Mouse (Mus musculus) layer of hippocampus, postnatal 14 days (tissue): Measurements from ENCODE around the gene C1rl. TPM values are rescaled to one million over a fixed set of nuclear protein-coding genes. Genes with fewer than 3 reads are reported as not detected.
"Not testable (repeated sequence)": the region's sequence is repeated elsewhere in the genome, so short reads cannot be mapped to it uniquely, and the experiment has no call there.

Experiments used
- DNase-seq, 2 experiments: peaks; one replicate each; pipeline ENCODE4 v3.0.0; 2021 to 2022; ENCODE audit warnings: low spot score in 2 of 2, mixed read lengths in 1 of 2
- total RNA-seq, 2 experiments: library from RNA; stranded (reverse); gene quantifications; 2 replicates each; pipeline ENCODE4 v1.2.3; 2021

Gene C1rl
- total RNA-seq, 2 experiments from 2014 or later = 0.12 to 0.28 TPM

GRCm38 (mm10) chr6:124471783-124472638, 20.9 kb upstream of the C1rl start:
- not testable (repeated sequence) for DNase-seq

DNA sequence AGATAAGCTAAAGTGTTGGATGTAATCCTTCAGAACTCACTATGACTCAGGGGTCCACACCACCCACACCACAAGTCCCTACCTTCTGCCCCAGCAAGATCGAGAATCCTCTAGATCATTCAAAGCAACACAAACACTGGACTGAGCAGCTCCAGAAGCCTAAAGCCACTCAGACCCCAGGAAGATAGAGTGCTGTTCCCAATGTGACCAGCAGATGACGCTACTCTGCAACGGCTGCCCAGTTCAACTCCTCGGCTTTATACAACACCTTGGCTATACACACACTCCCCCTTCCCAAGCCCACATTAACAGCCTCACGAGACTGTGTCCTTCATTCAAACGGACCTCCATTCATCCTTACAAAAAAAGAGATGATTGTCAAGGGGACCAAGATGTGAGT, 20.1 kb upstream of the C1rl start:
- DNase-seq = no peak

GRCm38 (mm10) chr6:124474621-124475020, 18.3 kb upstream of the C1rl start:
- DNase-seq = no peak

DNA sequence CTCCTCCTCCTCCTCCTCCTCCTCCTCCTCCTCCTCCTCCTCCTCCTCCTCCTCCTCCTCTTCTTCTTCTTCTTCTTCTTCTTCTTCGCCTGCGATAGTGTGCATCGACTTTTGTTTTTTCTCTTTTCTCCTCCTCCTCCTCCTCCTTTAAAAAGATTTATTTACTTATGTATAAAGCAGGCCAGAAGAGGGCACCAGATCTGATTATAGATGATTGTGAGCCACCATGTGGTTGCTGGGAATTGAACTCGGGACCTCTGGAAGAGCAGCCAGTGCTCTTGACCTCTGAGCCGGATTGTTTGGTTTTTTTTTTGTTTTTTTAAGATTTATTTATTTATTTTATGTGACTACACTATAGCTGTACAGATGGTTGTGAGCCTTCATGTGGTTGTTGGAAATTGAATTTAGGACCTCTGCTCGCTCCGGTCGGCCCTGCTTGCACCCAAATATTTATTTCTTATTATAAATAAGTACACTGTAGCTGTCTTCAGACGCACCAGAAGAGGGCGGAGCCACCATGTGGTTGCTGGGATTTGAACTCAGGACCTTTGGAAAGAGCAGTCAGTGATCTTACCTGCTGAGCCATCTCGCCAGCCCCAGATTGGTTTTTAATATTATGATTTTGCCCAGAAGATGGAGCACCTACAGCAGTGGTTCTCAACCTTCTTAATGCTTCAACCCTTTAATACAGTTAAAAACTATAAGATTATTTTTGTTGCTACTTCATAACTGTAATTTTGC, 17.4 kb upstream of the C1rl start:
- DNase-seq = not testable (repeated sequence)

GRCm38 (mm10) chr6:124476216-124476615, 16.7 kb upstream of the C1rl start:
- no peak for DNase-seq

- DNase-seq = no peak
These were observed 16.1 kb upstream of the C1rl start for GRCm38 (mm10) chr6:124476796-124477195.

GRCm38 (mm10) chr6:124477221-124477655, 15.7 kb upstream of the C1rl start:
- DNase-seq = no peak

DNA sequence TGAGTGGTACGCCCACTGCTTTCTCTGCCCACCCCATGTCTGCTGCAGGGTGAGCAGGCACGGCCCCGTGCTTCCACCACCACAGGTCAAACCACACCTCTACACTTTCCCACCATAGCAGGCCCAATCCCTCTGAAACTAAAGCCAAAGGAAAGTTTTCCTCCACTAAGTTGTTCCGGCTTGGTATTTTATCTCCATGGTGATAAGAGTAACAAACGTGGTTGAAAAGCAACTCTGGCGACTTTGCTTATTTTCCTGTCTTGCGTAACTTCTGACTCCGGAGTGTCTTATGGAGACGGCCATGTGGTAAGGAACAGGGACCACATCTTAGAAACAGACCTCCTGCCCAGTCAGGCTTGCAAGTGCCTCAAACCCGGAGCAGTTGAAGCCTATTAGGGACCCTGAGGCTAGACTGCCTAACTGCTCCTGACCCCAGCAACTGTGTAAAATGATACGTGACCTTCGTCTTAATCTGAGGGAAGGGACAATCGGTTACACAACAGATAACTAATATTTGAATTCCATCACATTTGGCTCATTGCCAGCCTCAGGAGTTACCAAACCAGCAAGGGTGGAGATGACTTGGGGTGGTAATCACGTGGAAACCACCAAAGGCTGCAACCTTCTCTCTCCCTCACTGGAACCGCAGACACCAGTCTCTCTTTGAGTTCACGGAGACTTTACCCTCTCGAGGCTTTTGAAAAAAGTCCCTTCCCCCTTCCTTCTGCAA, 14.8 kb upstream of the C1rl start:
- no peak for DNase-seq

GRCm38 (mm10) chr6:124478874-124479572, 13.9 kb upstream of the C1rl start:
- no peak for DNase-seq

GRCm38 (mm10) chr6:124479573-124479930, 13.4 kb upstream of the C1rl start:
- no peak for DNase-seq

DNA sequence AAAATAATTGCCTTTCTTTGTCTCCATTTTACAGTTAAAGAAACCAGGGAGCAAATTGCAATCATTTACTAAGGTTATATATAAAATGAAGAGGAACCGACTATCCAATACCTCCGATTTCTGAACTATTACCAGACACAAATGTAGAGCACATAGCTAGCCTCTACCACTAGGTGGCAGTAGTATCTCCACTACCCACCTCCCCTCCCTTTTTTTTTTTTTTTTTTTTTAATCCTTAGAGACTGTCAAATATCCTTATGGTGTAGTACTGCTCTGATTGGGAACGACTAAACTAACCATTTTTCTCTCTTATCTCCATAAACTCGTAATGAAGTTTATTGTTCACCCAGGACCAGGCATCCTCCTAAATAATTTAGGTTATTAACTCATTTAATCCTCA, 12.6 kb upstream of the C1rl start:
- DNase-seq = peak in 1 of 2 experiments; percentile 43

DNA sequence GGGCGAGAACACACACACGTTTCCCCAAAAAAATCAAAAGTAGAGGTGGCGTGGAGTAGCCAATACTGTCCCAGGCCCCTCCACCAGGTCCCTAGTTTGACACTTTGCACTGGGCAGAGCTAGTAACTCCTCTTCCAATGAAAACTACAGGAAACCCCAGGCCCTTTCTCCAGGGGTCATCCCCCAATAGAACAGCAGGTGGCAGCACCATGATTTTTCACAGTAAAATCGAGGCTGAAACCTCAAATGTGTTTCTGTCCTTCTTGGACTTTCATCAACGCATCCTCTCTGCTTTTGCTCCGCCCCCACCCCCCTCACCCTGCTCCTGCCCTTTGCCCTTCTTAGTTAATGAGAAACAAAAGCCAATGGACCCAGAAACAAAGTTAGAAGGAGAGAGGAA, 11.3 kb upstream of the C1rl start:
- DNase-seq = peak; percentile 39 to 40

DNA sequence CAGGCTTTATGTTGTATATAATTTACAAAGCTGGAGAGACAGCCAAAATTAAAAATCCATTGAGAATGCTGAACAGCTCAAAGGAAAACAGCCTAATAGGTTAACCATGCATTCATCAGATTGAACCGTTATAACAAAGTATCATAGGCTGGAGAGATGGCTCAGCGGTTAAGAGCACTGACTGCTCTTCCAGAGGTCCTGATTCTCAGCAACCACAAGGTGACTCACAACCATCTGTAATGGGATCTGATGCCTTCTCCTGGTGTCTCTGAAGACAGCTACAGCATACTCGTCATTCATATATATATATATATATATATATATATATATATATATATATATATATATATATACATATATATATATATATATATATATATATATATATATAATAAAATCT, 9.1 kb upstream of the C1rl start:
- DNase-seq = not testable (repeated sequence)

- no peak for DNase-seq
These were observed 8.1 kb upstream of the C1rl start for GRCm38 (mm10) chr6:124484851-124485250.

- no peak for DNase-seq
These were observed 7.3 kb upstream of the C1rl start for GRCm38 (mm10) chr6:124485414-124486144.

GRCm38 (mm10) chr6:124487509-124487908, 5.4 kb upstream of the C1rl start:
- DNase-seq = no peak

- DNase-seq = no peak
These were observed 4.0 kb upstream of the C1rl start for GRCm38 (mm10) chr6:124488952-124489351.

- no peak for DNase-seq
These were observed 1.5 kb upstream of the C1rl start for GRCm38 (mm10) chr6:124491427-124491826.

GRCm38 (mm10) chr6:124493886-124494285, 973 bp downstream of the C1rl start:
- DNase-seq = no peak

DNA sequence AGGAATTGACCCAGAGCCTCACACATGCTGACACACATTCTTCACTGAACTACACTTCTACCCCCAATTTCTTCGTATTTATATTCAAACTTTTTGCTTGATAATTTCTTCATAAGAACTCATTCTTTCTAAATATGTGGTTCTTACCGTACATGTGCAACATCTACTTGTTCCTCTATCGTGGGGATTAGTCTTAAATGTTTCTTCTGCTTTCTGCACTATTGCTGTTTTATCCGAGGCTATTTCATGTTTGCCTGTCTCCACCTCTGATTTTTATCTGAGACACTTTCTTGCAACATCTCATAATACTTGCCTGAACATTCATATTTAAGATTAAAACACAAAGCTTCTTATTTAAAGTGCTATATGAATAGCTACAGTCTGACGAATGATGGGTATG, 3.1 kb downstream of the C1rl start:
- no peak for DNase-seq
